Mouse (Mus musculus): ENCODE measurements around the gene Gm11595.

- no peak for TF ChIP-seq CTCF (IDR thresholded peaks at IDR 0.05; ENCODE audit: low read depth)
- no peak for TF ChIP-seq EP300 (optimal IDR thresholded peaks at IDR 0.05)
Observed at GRCm38 (mm10) chr11:99768410-99768809, 4.3 kb downstream of the Gm11595 start.
